Mouse (Mus musculus): ENCODE measurements around the gene Zscan4f.
"Not testable (repeated sequence)": the region's sequence is repeated elsewhere in the genome, so short reads cannot be mapped to it uniquely, and the experiment has no call there.

Gene Zscan4f

DNA sequence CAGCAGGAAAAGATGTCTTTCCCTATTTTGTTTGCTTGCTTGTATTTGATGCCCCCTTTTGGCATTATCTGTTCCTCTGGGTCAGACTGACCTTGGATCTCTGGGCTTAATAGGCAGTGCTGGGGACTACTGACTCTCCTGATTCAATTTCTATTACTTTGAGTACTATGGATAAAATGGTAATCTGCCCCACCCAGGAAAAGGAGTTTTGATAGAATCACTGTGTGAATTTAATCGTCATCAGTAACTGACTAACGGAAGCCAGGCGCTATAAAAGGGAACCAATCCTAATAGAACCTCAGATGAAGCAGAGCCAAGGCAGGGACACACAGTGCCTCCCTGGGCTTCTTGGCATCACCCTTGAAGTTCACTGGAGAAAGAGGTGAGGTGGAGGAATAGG lies at the start of gene Zscan4f:
Gene Zscan4f (plus strand): TSS at position 301 of the 400 bp plus-strand sequence.
- CTCF ChIA-PET, POLR2A ChIA-PET: not testable (repeated sequence)

DNA sequence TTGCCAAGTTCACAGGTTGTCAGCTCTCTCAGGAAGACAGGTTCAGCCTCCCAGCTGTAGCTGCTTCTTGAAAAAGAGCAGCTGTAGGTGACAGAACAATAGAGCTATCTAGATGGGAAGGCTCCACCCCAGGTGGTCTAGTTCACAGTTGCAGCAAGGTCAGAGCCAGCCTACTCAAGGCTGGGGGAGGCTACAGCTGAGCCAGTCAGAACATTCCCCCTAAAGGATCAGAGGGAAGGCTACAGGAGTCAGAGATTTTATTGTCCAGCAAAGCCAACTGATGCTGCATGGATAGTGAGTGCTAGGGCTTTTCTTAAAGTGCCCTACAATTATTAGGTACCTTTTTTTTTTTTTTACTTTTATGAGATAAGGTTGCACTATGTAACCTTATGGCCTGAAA lies 13.1 kb upstream of the Zscan4f start:
- CTCF ChIA-PET, POLR2A ChIA-PET: not testable (repeated sequence)
